Mouse (Mus musculus) E14TG2a.4 (cell line): ENCODE data around the gene Abt1.

Experiments
- H3K27me3 ChIP-seq: 2 replicates; pipeline ENCODE4 v1.6.1; 2014; ENCODE audit warnings: low read length, control low read depth; ENCODE audit not compliant: insufficient read depth
- H3K36me3 ChIP-seq: 2 replicates; pipeline ENCODE4 v1.6.1; 2014; ENCODE audit warnings: low read length, control low read depth; ENCODE audit not compliant: insufficient read depth
- H3K4me1 ChIP-seq: replicated peaks from 2 replicates; pipeline ENCODE4 v1.6.1; 2014; ENCODE audit warnings: low read depth, low read length, control low read depth
- H3K4me3 ChIP-seq: replicated peaks from 2 replicates; pipeline ENCODE4 v1.5.1; 2014; ENCODE audit warnings: mild to moderate bottlenecking, low read length
- H3K9me3 ChIP-seq: 2 replicates; pipeline ENCODE4 v1.6.1; 2014; ENCODE audit warnings: low read length, control low read depth
- CTCF ChIP-seq: conservative IDR thresholded peaks from 2 replicates; pipeline ENCODE4 v1.5.1; 2014; ENCODE audit warnings: low read length
- NANOG ChIP-seq: IDR thresholded peaks from 2 replicates; pipeline ENCODE4 v1.6.1; 2014; ENCODE audit warnings: borderline replicate concordance, low read length, mixed read lengths
- POU5F1 ChIP-seq: IDR thresholded peaks from 2 replicates; pipeline ENCODE4 v1.6.1; 2014; ENCODE audit warnings: low read length, borderline replicate concordance

Abt1 gene

DNA sequence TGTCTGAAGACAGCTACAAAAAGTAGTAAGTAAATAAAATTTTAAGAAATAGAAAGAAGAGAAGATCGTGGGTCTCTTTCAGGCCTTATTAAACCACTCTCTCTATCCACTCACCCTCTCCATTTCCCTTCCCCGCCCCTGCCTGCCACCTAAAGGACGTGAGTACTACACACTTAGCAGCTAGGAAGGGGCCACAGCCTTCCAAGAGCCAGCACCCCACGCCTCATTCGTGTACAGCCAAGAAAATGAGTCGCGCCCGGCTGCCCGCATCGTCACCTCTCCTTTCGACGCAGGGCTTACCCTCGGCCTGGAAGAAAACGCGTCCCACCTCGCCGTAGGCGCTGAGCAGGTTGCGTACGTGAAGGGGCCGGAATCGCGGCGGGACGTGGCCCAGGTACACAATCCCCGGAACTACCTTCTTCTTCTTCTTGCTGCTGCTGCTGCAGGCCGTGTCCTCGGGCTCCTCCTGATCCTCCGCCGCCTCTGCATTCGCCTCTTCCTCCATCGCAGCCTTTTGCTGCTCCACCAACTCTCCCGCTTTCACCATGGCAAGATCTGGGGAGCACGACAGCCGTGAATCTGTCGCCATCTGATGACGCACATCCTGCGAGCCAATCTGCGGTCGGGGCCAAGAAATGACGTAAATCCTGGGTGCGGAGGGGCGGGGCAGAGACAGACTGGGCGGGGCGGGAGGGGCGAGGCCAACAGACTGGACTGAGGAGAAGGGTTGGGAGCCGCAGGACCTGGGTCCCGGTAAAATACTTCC lies at the start of gene Abt1:
TSS of gene Abt1 (minus strand) at position 581 of the 766 bp plus-strand sequence.
- Histone ChIP-seq H3K4me3 (peak within 1 kb of the TSS; percentile 100), H3K4me1 (peaks cover 60% of the 10 kb centered on the region), H3K9me3 (no peaks in the 10 kb centered on the region), H3K27me3 (no peaks in the 10 kb centered on the region), H3K36me3 (peaks cover 44% of the 10 kb centered on the region)
- no peak for TF ChIP-seq NANOG

DNA sequence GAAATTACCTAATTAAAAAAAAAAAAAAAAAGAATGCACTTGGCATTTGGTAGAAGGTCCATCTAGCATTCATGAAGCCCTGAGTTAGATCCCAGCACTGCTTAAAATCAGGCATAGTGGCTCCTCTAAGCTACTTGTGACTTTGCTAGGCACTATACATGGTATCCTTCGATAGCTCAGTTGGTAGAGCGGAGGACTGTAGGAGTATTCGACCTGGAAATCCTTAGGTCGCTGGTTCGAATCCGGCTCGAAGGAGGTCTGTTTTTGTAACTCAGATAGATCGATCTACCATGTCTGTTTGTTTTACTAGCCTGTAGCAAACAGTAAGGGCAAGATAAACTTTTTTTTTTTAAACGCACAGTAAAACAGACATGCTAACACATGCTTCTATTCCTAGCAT lies 43.2 kb upstream of the Abt1 start:
- H3K9me3 ChIP-seq: no peaks in the 10 kb centered on the region
- H3K27me3 ChIP-seq: peaks cover 20% of the 10 kb centered on the region
- H3K4me3 ChIP-seq: 0 out of 2 replicates have a peak overlapping the region, but pooled peaks have one; percentile 74
- TF ChIP-seq POU5F1 (no peak), CTCF (no peak), NANOG (no peak)
- H3K4me1 ChIP-seq: peaks cover 50% of the 10 kb centered on the region
- no peaks in the 10 kb centered on the region for H3K36me3 ChIP-seq

DNA sequence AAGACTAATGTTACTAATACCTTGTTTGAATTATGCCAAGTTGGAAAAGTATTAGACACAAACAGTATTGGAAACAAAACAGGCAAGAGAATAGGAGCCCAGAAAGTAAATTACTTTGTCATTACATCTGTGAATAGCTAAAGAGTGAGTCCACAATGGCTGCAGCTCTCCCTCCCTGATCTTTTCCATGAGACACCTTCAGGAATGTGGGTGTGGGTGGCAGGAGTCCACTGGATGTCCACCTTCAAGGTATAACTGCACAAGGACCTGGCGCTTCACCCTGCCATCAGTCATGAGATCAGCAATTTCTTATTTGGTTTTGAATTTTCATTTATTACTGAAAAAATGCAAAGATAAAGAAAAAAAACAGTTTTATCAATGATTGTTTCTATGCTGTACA lies 42.6 kb upstream of the Abt1 start:
- no peak for TF ChIP-seq POU5F1
- no peak for TF ChIP-seq NANOG
- TF ChIP-seq CTCF: no peak
- peaks cover 48% of the 10 kb centered on the region for H3K4me1 ChIP-seq
- no peaks in the 10 kb centered on the region for H3K36me3 ChIP-seq
- H3K4me3 ChIP-seq: peak overlapping the region; percentile 74
- peaks cover 20% of the 10 kb centered on the region for H3K27me3 ChIP-seq
- H3K9me3 ChIP-seq: no peaks in the 10 kb centered on the region

DNA sequence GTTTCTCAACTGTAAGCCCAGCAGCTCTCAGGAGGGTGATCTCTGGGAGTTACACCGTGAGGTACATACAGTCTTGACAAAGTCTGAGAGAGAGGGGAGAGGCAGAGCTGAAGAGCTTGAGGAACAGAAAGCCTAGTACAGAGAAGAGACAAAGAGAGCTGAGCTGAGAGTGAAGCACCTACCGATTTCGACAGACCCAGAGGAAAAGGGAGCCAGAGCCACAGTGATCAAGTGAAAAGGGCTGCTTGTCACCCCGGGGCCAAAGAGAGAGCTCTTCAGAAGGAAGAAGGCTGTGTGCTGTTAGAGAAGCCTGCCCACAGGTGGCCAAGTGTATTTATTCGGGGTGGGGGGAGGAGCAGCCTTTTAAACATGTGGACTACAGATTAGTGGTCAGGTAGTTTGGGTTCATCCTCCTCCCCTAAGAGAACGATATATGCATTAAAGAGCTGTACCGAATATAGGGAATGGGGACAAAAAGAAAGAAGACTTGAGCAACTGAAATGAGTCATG lies 42.0 kb upstream of the Abt1 start, which contains the start of gene Btn1a1:
TSS of gene Btn1a1 (minus strand) at position 302 of the 510 bp plus-strand sequence.
- peaks cover 42% of the 10 kb centered on the region for H3K4me1 ChIP-seq
- peak within 1 kb of the TSS; percentile 74 for H3K4me3 ChIP-seq
- peaks cover 20% of the 10 kb centered on the region for H3K27me3 ChIP-seq
- H3K36me3 ChIP-seq: no peaks in the 10 kb centered on the region
- TF ChIP-seq POU5F1 (no peak), NANOG (no peak), CTCF (no peak)
- no peaks in the 10 kb centered on the region for H3K9me3 ChIP-seq

DNA sequence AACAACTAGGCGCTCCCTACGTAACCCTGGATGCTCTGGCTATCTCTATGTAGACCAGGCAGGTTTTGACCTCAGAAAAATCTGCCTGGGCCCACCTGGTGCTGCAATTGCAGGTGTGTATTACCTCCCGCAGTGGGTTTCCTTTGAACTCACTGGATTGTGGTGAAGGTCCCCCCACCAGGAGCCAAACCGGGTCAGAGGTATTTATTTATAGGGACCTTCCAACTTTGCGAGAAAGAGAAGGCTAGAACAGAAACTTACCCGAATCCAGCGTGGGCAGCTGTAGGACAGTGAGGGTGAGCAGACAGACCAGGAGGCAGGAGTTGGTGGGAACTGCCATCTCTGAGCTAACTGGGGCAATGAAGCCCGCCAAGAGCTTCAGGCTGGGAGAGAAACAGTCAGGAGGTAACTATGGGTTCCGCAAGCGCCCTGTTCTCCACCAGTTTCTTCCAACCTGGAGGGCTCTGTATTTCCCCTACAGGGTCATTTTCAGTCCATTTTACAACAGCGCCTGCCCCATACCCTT lies 41.2 kb upstream of the Abt1 start:
- no peaks in the 10 kb centered on the region for H3K9me3 ChIP-seq
- peaks cover 40% of the 10 kb centered on the region for H3K4me1 ChIP-seq
- H3K4me3 ChIP-seq: peak overlapping the region; percentile 74

DNA sequence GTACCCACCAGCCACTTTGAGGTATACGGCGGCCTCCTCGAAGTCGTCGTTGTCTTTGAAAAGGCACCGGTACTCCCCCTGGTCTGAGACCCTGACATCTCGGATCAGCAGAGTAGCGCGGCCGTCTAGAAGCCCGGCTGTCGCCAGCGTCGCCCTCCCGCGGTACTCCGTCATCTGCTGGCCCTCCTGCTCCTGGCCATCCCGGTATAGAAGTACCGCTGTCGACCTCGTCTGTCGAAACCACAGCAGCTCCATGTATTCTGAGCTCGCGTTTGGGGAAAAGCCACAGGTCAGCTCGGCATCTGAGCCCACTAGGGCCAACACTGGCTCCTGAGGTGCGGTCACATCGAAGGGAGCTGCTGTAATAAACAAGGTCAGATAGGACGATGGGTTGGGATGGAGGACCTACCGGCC lies 40.6 kb upstream of the Abt1 start:
- Histone ChIP-seq H3K27me3 (peaks cover 24% of the 10 kb centered on the region), H3K9me3 (no peaks in the 10 kb centered on the region), H3K36me3 (no peaks in the 10 kb centered on the region), H3K4me3 (peak overlapping the region; percentile 74), H3K4me1 (peaks cover 43% of the 10 kb centered on the region)
- TF ChIP-seq POU5F1 (no peak), NANOG (no peak), CTCF (no peak)

More for the DNA sequence above, 41.2 kb upstream of the Abt1 start:
- peaks cover 20% of the 10 kb centered on the region for H3K27me3 ChIP-seq
- TF ChIP-seq POU5F1 (no peak), NANOG (no peak), CTCF (no peak)
- no peaks in the 10 kb centered on the region for H3K36me3 ChIP-seq

DNA sequence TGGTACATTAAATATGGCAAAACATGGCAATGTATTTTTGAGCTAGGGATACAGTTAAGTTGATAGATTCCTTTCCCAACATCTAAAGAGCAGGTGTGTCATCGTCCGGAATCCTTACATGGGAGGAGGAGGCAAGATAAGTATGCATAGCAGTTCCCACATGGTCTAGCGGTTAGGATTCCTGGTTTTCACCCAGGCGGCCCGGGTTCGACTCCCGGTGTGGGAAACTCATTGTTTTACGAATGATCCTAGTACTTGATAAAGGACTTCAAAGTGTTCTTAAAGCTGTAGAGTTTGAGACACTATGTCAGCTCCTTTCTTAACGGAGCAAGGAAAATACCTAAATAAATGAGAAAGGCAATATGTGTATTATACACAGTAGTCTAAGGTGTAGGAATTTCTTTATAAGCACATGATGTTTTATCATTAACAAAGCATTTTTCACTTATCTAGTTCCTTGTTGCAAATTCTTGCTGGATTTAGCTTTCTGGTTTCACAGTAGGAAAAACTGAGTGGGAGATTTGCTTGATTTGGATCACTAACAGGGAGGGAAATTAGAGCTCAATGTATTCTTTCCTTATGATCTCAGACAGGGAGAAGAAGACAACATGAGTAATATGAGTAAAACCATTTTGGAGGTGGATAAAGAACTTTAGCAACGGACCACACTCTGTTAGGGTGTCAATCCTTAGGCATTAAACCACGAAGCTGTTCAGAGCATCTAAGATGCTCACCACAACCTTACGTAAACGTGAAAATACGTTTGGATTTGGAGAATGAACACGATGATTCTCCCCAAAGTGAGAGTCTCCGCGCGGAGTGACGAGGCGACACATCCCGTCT lies 39.9 kb upstream of the Abt1 start:
- Histone ChIP-seq H3K27me3 (peaks cover 30% of the 10 kb centered on the region), H3K36me3 (no peaks in the 10 kb centered on the region), H3K4me1 (peaks cover 45% of the 10 kb centered on the region), H3K9me3 (no peaks in the 10 kb centered on the region), H3K4me3 (peak overlapping the region; percentile 74)
- no peak for TF ChIP-seq POU5F1
- no peak for TF ChIP-seq CTCF
- no peak for TF ChIP-seq NANOG

DNA sequence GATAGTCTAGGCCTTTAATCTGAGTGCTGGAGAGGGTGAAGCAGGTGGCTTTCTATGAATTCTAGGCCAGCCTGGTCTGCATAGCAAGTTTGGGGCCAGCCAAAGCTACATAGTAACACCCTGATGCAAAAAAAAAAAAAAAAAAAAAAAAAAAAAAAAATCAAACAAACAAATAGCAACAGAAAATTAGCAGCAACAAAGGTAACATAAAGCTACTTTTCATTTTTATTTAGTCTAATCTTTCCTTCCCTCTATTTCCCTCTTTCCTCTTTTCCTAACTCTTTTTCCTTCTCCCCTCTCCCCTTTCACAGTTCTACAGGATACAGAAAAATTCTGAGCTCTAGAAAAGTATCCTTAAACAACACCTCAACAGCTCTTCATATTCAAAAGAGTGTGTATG lies 39.0 kb upstream of the Abt1 start:
- TF ChIP-seq POU5F1: no peak
- no peak for TF ChIP-seq NANOG
- no peak for TF ChIP-seq CTCF
- Histone ChIP-seq H3K9me3 (no peaks in the 10 kb centered on the region), H3K27me3 (peaks cover 35% of the 10 kb centered on the region)

More for the DNA sequence above, 39.0 kb upstream of the Abt1 start:
- Histone ChIP-seq H3K4me1 (peaks cover 47% of the 10 kb centered on the region), H3K4me3 (no peak overlapping the region), H3K36me3 (no peaks in the 10 kb centered on the region)
